Mouse (Mus musculus) hindbrain, embryonic 15.5 days (tissue): ENCODE data around the gene Sorcs2. TPM values are rescaled to one million over a fixed set of nuclear protein-coding genes. Genes with fewer than 3 reads are reported as not detected.

Source experiments
- ATAC-seq: fragments of 200-750 bp; cut with Nextera tagmentation; 2 replicates; pipeline ENCODE4 v1.8.0; 2017; ENCODE audit warnings: low read depth, moderate number of reproducible peaks, moderate TSS enrichment; ENCODE audit not compliant: low FRiP score
- H3K27ac ChIP-seq: fragments of 300-500 bp; sonication (generic); replicated peaks from 2 replicates; pipeline ENCODE4 v1.5.1; 2015; ENCODE audit warnings: mild to moderate bottlenecking, inconsistent platforms
- H3K27me3 ChIP-seq: fragments of 300-500 bp; sonication (generic); 2 replicates; pipeline ENCODE4 v1.6.1; 2015; ENCODE audit warnings: control low read depth, inconsistent platforms
- H3K36me3 ChIP-seq: fragments of 300-500 bp; sonication (generic); 2 replicates; pipeline ENCODE4 v1.6.1; 2015; ENCODE audit warnings: control low read depth, inconsistent platforms
- H3K4me1 ChIP-seq: fragments of 300-500 bp; sonication (generic); replicated peaks from 2 replicates; pipeline ENCODE4 v1.6.1; 2015; ENCODE audit warnings: control low read depth, inconsistent platforms
- H3K4me2 ChIP-seq: fragments of 300-500 bp; sonication (generic); 2 replicates; pipeline ENCODE4 v1.6.1; 2015; ENCODE audit warnings: moderate library complexity, mild to moderate bottlenecking, inconsistent platforms
- H3K4me3 ChIP-seq: fragments of 300-500 bp; sonication (generic); 2 replicates; pipeline ENCODE4 v1.5.1; 2015; ENCODE audit warnings: mild to moderate bottlenecking, inconsistent platforms
- H3K9ac ChIP-seq: fragments of 300-500 bp; sonication (generic); 2 replicates; pipeline ENCODE4 v1.6.1; 2015; ENCODE audit warnings: inconsistent platforms
- H3K9me3 ChIP-seq: fragments of 300-500 bp; sonication (generic); 2 replicates; pipeline ENCODE4 v1.6.1; 2016; ENCODE audit warnings: control low read depth, inconsistent platforms
- WGBS: fragments of 180-500 bp; shearing (Covaris S2); methylation state at CpG from one replicate; pipeline ENCODE4 v1.1.7; 2015; 5-methylcytosine and 5-hydroxymethylcytosine counted together
- polyA plus RNA-seq: library from polyadenylated mRNA; unstranded; fragments of >200 nt; fragmentation: Nextera tagmentation; extraction: Ambion mirVana; gene quantifications from 2 replicates; pipeline ENCODE4 v1.2.1, GENCODE M21; 2015

Sorcs2 gene
- polyA plus RNA-seq, 1 experiment from 2014 or later = 15.4 TPM

DNA sequence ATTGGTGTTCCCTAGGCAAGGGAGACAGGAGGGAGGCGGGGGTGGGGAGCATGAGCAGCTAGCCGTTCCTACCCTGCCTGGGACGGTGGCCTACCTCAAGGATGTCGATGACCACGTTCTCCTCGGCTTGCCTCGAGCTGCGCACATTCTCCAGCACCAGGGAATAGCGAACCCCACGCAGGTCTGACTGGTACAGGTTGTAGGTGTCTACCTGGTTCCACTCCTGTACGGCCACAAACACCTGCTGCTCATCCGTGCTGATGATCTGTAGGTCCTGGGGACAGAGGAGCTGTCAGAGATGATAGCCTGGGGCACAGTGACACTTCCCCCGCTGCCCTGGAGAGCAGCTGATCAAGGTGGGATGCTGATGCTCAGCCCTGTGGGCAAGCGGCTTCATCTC is 342.1 kb downstream of the Sorcs2 start:
- H3K4me2 ChIP-seq = no peak overlapping the region
- no peaks in the 10 kb centered on the region for H3K36me3 ChIP-seq
- no peaks in the 10 kb centered on the region for H3K27me3 ChIP-seq
- 87% methylated on average over 14 of the region's 14 CpGs for WGBS
- ATAC-seq = peak; percentile 13; the same call in 1 of the 2 replicates
- no peak overlapping the region for H3K27ac ChIP-seq
- no peaks in the 10 kb centered on the region for H3K4me1 ChIP-seq
- no peaks in the 10 kb centered on the region for H3K9me3 ChIP-seq
- H3K4me3 ChIP-seq = no peak overlapping the region
- no peak overlapping the region for H3K9ac ChIP-seq

- peak; percentile 49 for ATAC-seq
These were observed 343.4 kb downstream of the Sorcs2 start for GRCm38 (mm10) chr5:36054498-36054897.

DNA sequence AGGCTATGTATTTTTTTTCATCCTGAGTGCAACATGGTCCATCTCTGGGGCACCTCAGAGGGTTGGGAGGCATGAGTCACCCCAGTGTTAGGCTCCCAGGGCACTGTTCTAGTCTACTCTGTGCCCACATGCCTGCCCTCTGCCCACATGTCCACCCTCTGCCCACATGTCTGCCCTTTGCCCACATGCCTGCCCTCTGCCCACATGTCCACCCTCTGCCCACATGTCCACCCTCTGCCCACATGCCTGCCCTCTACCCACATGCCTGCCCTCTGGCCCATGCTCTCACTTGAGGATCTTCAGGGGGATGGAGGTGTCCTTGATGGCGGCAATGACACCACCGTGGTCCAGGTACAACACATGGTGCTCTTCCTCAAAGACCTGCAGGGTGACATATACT is 354.8 kb downstream of the Sorcs2 start:
- H3K9ac ChIP-seq = no peak overlapping the region
- WGBS = 92% methylated on average over 2 of the region's 2 CpGs

More at GRCm38 (mm10) chr5:36054498-36054897, 343.4 kb downstream of the Sorcs2 start:
- no peak overlapping the region for H3K4me3 ChIP-seq
- no peak overlapping the region for H3K9ac ChIP-seq
- H3K4me2 ChIP-seq = no peak overlapping the region
- no peaks in the 10 kb centered on the region for H3K9me3 ChIP-seq
- H3K27ac ChIP-seq = no peak overlapping the region
- WGBS = 60% methylated on average over 3 of the region's 3 CpGs
- H3K36me3 ChIP-seq = no peaks in the 10 kb centered on the region
- H3K4me1 ChIP-seq = no peaks in the 10 kb centered on the region
- no peaks in the 10 kb centered on the region for H3K27me3 ChIP-seq

DNA sequence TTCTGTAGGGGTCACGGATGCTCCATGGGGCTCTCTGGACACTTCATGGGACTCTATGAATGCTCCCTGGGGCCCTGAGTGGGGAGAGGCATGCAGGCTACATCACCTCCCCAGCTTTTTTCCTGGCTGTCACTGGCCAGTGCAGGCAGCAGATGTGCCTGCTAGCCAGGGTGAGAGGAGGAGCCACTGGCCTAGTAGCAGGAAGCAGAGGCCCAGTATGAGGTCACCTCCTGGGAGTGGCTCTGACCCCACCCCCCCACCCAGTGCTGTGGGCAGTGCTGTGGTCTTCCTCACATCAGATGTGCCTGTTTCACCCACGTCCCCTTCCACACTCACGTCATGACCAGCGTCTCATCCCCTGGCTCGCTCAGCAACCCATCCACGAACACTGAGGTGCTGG is 356.2 kb downstream of the Sorcs2 start:
- Histone ChIP-seq H3K36me3 (no peaks in the 10 kb centered on the region), H3K9me3 (no peaks in the 10 kb centered on the region), H3K9ac (no peak overlapping the region), H3K4me1 (peaks cover 26% of the 10 kb centered on the region), H3K4me2 (no peak overlapping the region), H3K4me3 (no peak overlapping the region), H3K27me3 (no peaks in the 10 kb centered on the region), H3K27ac (peak overlapping the region; percentile 65; the same call in 1 of the 2 replicates)
- no peak for ATAC-seq
- 92% methylated on average over 6 of the region's 6 CpGs for WGBS

More for the DNA sequence above, 354.8 kb downstream of the Sorcs2 start:
- no peak for ATAC-seq
- no peaks in the 10 kb centered on the region for H3K9me3 ChIP-seq
- H3K27ac ChIP-seq = no peak overlapping the region
- H3K4me3 ChIP-seq = no peak overlapping the region
- no peaks in the 10 kb centered on the region for H3K27me3 ChIP-seq
- no peak overlapping the region for H3K4me2 ChIP-seq
- no peaks in the 10 kb centered on the region for H3K36me3 ChIP-seq
- H3K4me1 ChIP-seq = peaks cover 26% of the 10 kb centered on the region

DNA sequence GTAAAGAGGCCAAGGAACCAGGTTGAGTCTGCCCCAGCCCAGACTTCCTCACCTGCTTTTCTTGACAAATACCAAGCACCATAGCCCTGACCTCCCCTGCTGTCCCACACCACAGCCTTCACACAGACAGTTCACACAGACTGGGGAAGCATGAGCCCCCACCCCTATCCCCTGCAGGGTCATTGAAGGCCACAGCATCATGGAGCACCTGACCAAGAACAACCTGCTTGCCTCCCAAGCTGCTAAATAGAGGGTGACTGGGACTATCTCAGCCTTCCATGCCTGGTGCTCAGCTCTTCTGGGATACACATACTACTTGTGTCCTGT is 356.7 kb downstream of the Sorcs2 start:
- H3K36me3 ChIP-seq = no peaks in the 10 kb centered on the region
- H3K9me3 ChIP-seq = no peaks in the 10 kb centered on the region
- peaks cover 26% of the 10 kb centered on the region for H3K4me1 ChIP-seq
- H3K4me2 ChIP-seq = peak overlapping the region; percentile 4; the same call in 1 of the 2 replicates
- ATAC-seq = peak; percentile 31; the same call in 1 of the 2 replicates
- H3K27me3 ChIP-seq = no peaks in the 10 kb centered on the region
- no peak overlapping the region for H3K4me3 ChIP-seq
- H3K9ac ChIP-seq = no peak overlapping the region
- peak overlapping the region; percentile 65 for H3K27ac ChIP-seq

DNA sequence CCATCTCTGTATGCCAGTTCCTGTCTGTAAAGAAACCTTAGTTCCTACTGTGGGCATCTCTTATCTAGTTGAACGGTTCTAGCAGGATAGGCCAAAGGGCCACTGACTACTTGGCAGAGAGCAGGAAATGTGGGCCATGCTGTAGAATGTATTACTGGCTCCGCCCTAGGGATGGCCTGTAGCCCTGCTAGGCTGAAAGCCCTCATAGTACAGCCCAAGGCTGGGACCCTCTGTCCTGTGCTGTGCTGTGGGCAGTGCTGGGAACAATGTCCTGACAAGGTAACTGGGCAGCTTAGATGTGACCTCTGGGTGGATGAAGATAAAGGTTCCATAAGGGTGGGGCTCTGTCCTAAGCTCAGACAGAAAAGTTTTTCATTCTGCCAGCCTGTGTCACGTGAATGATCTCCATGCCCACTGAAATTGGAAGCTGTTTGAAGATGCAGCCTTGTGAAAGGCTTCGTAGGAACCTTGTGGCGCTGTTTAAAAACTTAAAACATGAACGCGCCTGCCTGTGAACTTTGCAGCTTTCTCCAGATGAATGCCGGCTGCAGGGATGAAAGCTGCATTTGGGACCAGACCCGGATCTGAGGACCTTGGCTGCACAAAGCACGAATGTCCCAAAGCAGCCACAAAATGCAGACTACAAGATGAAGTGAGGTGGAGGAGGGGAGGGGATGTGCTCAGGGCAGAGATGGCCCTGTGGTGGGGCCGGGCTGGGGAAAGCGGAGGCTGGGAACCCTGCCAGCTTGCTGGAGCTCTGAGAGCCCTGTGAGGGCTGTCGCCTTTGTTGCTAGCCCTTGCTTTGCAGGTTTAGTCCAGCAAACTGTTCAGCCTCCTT is 357.3 kb downstream of the Sorcs2 start:
- 60% methylated on average over 13 of the region's 13 CpGs for WGBS
- Histone ChIP-seq H3K9me3 (no peaks in the 10 kb centered on the region), H3K4me2 (peak overlapping the region; percentile 4; the same call in 1 of the 2 replicates), H3K27ac (peak overlapping the region; percentile 65), H3K27me3 (no peaks in the 10 kb centered on the region), H3K36me3 (no peaks in the 10 kb centered on the region), H3K9ac (no peak overlapping the region), H3K4me1 (peaks cover 26% of the 10 kb centered on the region), H3K4me3 (no peak overlapping the region)
- ATAC-seq = peak; percentile 85

DNA sequence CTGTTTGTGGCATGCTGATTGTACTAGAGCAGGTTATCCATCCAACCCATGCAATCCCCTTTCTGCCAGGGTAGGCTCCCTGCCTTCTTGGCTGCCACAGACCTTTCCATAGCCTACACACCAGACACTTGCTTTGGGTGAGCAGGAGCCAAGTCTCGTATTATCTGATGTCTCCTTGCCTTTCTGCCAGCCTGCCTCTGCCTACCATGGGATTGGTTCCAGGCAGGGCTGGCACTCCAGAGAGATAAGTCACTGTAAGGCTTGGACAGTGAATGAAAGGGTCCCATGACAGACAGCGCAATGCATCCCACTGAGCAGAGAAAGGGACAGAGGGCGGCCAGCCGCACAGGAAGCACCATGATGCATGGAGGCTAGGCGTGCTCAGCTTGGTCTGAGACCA is 358.3 kb downstream of the Sorcs2 start:
- H3K4me1 ChIP-seq = peaks cover 26% of the 10 kb centered on the region
- H3K27me3 ChIP-seq = no peaks in the 10 kb centered on the region
- H3K36me3 ChIP-seq = no peaks in the 10 kb centered on the region
- 58% methylated on average over 5 of the region's 5 CpGs for WGBS
- H3K4me2 ChIP-seq = no peak overlapping the region
- no peak overlapping the region for H3K4me3 ChIP-seq
- no peak overlapping the region for H3K9ac ChIP-seq
- 0 out of 2 replicates have a peak overlapping the region, but pooled peaks have one; percentile 32 for H3K27ac ChIP-seq
- H3K9me3 ChIP-seq = no peaks in the 10 kb centered on the region
- ATAC-seq = 0 out of 2 replicates have a peak, but pooled peaks have one; percentile 36

DNA sequence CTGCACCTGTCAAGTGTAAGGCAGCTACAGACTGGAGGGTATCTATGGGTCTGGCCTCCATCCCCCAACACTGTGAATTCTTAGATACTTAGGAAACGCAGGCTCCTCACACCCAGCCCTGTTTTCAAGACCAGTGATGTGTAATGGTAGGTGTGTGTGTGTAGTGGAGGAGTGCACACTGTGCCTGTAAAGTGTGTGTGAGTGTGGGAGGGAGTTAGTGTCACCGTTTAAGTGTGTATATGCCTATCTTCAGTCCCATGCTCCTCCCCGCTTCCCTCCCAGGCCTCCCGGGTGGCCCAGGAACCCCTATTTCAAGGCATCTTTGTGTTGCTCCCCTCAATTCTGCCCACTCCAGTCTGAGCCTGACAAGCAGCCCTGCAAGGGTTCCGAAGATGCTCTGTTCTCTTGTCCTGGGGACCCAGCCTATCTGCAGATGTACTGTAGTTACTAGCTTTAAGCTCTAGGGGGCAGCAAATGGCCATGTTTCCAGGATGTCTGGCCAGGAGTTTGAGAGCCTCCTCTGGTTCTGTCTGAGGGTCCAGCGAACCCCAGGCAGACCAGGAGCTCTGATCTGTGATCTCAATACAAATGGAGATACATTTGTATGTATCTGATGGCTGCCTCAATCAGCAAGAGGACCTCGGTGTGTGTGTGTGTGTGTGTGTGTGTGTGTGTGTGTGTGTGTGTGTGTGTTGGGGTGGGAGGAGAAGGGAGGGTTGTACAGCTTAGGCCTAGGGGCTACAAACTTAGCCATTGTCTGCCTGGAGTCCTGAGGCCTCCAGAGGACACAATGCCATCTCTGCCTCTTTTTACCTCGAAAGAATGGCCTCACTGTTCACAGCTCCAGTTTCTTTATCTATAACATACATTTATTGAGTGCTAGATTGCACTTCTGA is 364.2 kb downstream of the Sorcs2 start:
- WGBS = 39% methylated on average over 8 of the region's 8 CpGs
- no peaks in the 10 kb centered on the region for H3K36me3 ChIP-seq

DNA sequence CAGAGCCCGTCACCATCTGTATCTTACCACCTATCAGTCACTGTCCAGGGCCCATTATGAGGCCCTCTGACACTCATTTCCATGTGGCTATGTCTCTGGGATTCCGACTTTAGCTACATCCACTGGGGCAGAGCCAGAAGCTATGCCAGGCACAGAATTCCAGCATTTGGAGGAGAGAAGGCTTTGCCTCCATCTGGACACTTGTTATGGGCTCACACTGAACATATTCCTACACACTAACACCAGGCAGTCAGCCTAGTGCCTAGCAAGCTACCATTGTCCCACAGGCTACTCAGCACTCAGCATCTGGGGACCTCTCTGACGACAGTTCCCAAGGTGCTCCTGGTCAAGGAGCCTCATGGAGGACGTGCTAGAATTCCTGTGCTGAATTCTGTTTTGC is 372.9 kb downstream of the Sorcs2 start:
- H3K4me3 ChIP-seq = no peak overlapping the region
- H3K4me2 ChIP-seq = no peak overlapping the region
- H3K27me3 ChIP-seq = no peaks in the 10 kb centered on the region
- H3K9me3 ChIP-seq = no peaks in the 10 kb centered on the region
- no peak for ATAC-seq
- no peaks in the 10 kb centered on the region for H3K36me3 ChIP-seq
- no peak overlapping the region for H3K9ac ChIP-seq
- no peak overlapping the region for H3K27ac ChIP-seq
- H3K4me1 ChIP-seq = no peaks in the 10 kb centered on the region
- 81% methylated on average over 4 of the region's 4 CpGs for WGBS

More for the DNA sequence above, 364.2 kb downstream of the Sorcs2 start:
- Histone ChIP-seq H3K9ac (no peak overlapping the region), H3K9me3 (no peaks in the 10 kb centered on the region), H3K27me3 (0 out of 2 replicates have a peak, but pooled peaks cover 2% of the 10 kb centered on the region), H3K4me3 (no peak overlapping the region), H3K27ac (no peak overlapping the region), H3K4me1 (no peaks in the 10 kb centered on the region), H3K4me2 (no peak overlapping the region)
- ATAC-seq = peak; percentile 79

DNA sequence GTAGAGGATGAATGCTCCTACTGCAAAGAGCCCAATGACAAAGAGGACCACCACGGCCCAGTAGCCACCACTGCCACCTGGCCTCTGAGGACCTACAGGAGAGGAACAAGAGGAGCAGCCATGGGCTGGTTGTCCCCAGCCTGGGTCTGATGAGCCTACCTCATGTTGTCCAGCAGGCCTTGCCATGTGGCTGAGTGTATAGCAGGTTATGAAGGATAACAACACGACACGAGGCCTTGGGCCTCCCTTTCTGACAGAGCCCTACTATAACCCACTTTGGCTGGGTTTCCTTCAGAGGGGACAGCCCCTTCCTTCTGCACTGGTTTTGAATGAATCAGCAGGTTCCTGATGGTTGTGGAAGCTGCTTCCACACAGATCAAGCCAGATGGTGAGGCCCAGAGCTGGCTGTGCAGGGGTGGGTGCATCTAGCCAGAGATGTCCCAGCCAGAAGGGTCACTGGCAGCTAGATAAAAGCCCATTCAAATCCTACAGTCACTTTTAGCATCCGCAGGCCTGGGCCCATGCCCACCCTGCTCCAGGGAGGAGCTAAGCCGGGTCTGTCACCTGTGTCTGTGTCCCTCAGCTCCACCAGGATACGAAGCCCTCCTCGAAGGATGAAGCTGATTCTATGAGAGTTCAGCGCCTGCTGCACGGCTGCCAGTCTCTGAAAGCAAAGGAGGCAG is 373.8 kb downstream of the Sorcs2 start:
- Histone ChIP-seq H3K27me3 (no peaks in the 10 kb centered on the region), H3K27ac (no peak overlapping the region), H3K9ac (no peak overlapping the region), H3K9me3 (no peaks in the 10 kb centered on the region), H3K4me3 (no peak overlapping the region), H3K4me1 (no peaks in the 10 kb centered on the region), H3K36me3 (no peaks in the 10 kb centered on the region), H3K4me2 (no peak overlapping the region)
- no peak for ATAC-seq
- WGBS = 78% methylated on average over 9 of the region's 9 CpGs

DNA sequence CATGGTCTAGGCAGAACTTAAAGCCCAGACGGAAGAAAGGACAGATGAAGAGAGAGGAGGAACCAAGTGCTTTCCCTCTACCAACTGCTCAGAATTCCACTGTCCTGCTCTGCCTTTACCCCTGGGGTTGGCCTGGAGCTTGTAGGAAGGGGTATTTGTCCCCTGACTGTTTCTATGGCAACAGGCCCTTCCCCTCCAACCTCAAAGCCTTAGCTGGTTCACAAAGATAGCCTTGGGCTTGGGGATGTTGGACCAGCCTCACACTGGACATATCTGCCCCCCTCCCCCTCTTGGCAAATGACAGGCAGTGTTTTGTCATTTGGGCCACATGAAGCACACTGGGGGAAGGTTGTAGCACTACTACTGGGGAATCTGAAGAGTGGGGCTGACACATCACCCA is 375.6 kb downstream of the Sorcs2 start:
- H3K4me2 ChIP-seq = no peak overlapping the region
- no peaks in the 10 kb centered on the region for H3K4me1 ChIP-seq
- 89% methylated on average over 1 of the region's 1 CpGs for WGBS
- no peak overlapping the region for H3K9ac ChIP-seq
- peaks cover 3% of the 10 kb centered on the region; the same call in 1 of the 2 replicates for H3K36me3 ChIP-seq
- no peaks in the 10 kb centered on the region for H3K27me3 ChIP-seq
- H3K9me3 ChIP-seq = no peaks in the 10 kb centered on the region
- no peak overlapping the region for H3K4me3 ChIP-seq
- H3K27ac ChIP-seq = no peak overlapping the region
- no peak for ATAC-seq
